Mouse (Mus musculus): ENCODE measurements around the gene Zfp275. TPM values are rescaled to one million over a fixed set of nuclear protein-coding genes. Genes with fewer than 3 reads are reported as not detected.

The Zfp275 gene
- total RNA-seq (2012; rRNA removed) (15.5 and 16.1 TPM in 2 replicates), total RNA-seq (2014; rRNA removed) (19.1 and 19.9 TPM in 2 replicates), polyA plus RNA-seq (2012; ENCODE audit: insufficient read length, low read depth) (15.1 and 17.9 TPM in 2 replicates)

GRCm38 (mm10) chrX:73342483-73342895, at the start of gene Zfp275:
TSS of gene Zfp275 (plus strand) at chrX:73342621.
- Histone ChIP-seq H3K9me3 (replicated peaks; ENCODE audit: low read length) (no peaks in the 10 kb centered on the region), H3K27ac (ENCODE audit: insufficient read depth, low read depth) (peak within 1 kb of the TSS; percentile 94), H3K36me3 (replicated peaks in 1 of 2; ENCODE audit: control insufficient read depth in 1 of 2, insufficient read depth in 1 of 2, low read length in 1 of 2) (peaks cover 0 to 13% of the 10 kb centered on the region in 2 experiments), H3K27me3 (replicated peaks) (no peaks in the 10 kb centered on the region), H3K4me2 (ENCODE audit: insufficient read depth, low read depth, poor library complexity, severe bottlenecking) (peak within 1 kb of the TSS; percentile 87), H3K9ac (ENCODE audit: insufficient read depth, low read depth) (peak within 1 kb of the TSS; percentile 89), H3K4me3 (replicated peaks in 1 of 3; ENCODE audit: low read depth in 2 of 3, low read length in 2 of 3, poor library complexity in 1 of 3) (peak within 1 kb of the TSS; percentile 59 to 97 (median 79)), H3K79me2 (replicated peaks; ENCODE audit: control insufficient read depth, extremely low read depth, insufficient read depth, poor library complexity, severe bottlenecking) (peaks cover 21% of the 10 kb centered on the region), H3K4me1 (ENCODE audit: control insufficient read depth in 1 of 2, insufficient read depth in 2 of 2) (peaks cover 0 to 17% of the 10 kb centered on the region in 2 experiments; a peak in 2 of 4 replicates)
- no peak for TF ChIP-seq SIN3A (IDR thresholded peaks at IDR 0.05; ENCODE audit: low read length)
- TF ChIP-seq JUN (IDR thresholded peaks at IDR 0.05; ENCODE audit: insufficient read depth, low read depth, low read length) = no peak
- TF ChIP-seq EP300 (IDR thresholded peaks at IDR 0.05; ENCODE audit: low read length) = no peak
- TF ChIP-seq RCOR1 (conservative IDR thresholded peaks at IDR 0.05; ENCODE audit: low read depth, low read length) = no peak
- peak; percentile 57; the same call in 1 of the 2 replicates for TF ChIP-seq ELF1 (IDR thresholded peaks at IDR 0.05; ENCODE audit: low read depth, low read length)
- TF ChIP-seq POLR2AphosphoS2 (IDR thresholded peaks at IDR 0.05; ENCODE audit: low read depth, low read length) = no peak
- 0 out of 2 replicates have a peak, but pooled peaks have one; percentile 28 for TF ChIP-seq MEF2A (IDR thresholded peaks at IDR 0.05; ENCODE audit: borderline replicate concordance, low read depth, low read length)
- TF ChIP-seq HCFC1 (IDR thresholded peaks at IDR 0.05; ENCODE audit: low read depth, low read length) = 0 out of 2 replicates have a peak, but pooled peaks have one; percentile 30
- TF ChIP-seq PAX5 (IDR thresholded peaks at IDR 0.05; ENCODE audit: low read length) = no peak
- no peak for TF ChIP-seq RAD21 (IDR thresholded peaks at IDR 0.05; ENCODE audit: low read depth, low read length)
- TF ChIP-seq NRF1 (IDR thresholded peaks at IDR 0.05; ENCODE audit: low read depth, low read length) = no peak
- TF ChIP-seq ZC3H11A (IDR thresholded peaks at IDR 0.05; ENCODE audit: low read depth, low read length) = no peak
- TF ChIP-seq KAT2A (IDR thresholded peaks at IDR 0.05; ENCODE audit: insufficient replicate concordance, low read length) = no peak
- no peak for TF ChIP-seq CTCF (conservative IDR thresholded peaks at IDR 0.05 in 1 of 2, IDR thresholded peaks at IDR 0.05 in 1 of 2; ENCODE audit: low read depth in 2 of 2, low read length in 2 of 2)
- no peak for TF ChIP-seq CHD1 (IDR thresholded peaks at IDR 0.05; ENCODE audit: low read depth, low read length)
- peak; percentile 91 for TF ChIP-seq POLR2A (IDR thresholded peaks at IDR 0.05; ENCODE audit: low read depth, low read length)
- no peak for TF ChIP-seq UBTF (IDR thresholded peaks at IDR 0.05; ENCODE audit: low read depth, low read length)
- TF ChIP-seq ZKSCAN1 (IDR thresholded peaks at IDR 0.05; ENCODE audit: borderline replicate concordance, low read depth, low read length) = no peak
- TF ChIP-seq ETS1 (conservative IDR thresholded peaks at IDR 0.05; ENCODE audit: low read depth, low read length) = no peak
- TF ChIP-seq ZMIZ1 (IDR thresholded peaks at IDR 0.05; ENCODE audit: low read depth, low read length) = peak; percentile 71; the same call in 1 of the 2 replicates
- no peak for TF ChIP-seq USF2 (conservative IDR thresholded peaks at IDR 0.05; ENCODE audit: low read depth, low read length)
- TF ChIP-seq NELFE (IDR thresholded peaks at IDR 0.05; ENCODE audit: low read depth, low read length) = peak; percentile 91
- TF ChIP-seq TCF12 (IDR thresholded peaks at IDR 0.05; ENCODE audit: low read depth, low read length) = peak; percentile 64
- TF ChIP-seq CHD2 (IDR thresholded peaks at IDR 0.05; ENCODE audit: low read length) = no peak
- 0 out of 2 replicates have a peak, but pooled peaks have one; percentile 23 for TF ChIP-seq TBP (conservative IDR thresholded peaks at IDR 0.05; ENCODE audit: low read depth, low read length)
- TF ChIP-seq MAFK (IDR thresholded peaks at IDR 0.05; ENCODE audit: insufficient replicate concordance, low read length) = no peak
- TF ChIP-seq GABPA (IDR thresholded peaks at IDR 0.05; ENCODE audit: insufficient replicate concordance, low read depth, low read length) = no peak
- TF ChIP-seq MAZ (IDR thresholded peaks at IDR 0.05; ENCODE audit: low read depth, low read length) = 0 out of 2 replicates have a peak, but pooled peaks have one; percentile 9
- no peak for TF ChIP-seq ZNF384 (IDR thresholded peaks at IDR 0.05; ENCODE audit: low read depth, low read length)
- no peak for TF ChIP-seq BHLHE40 (IDR thresholded peaks at IDR 0.05; ENCODE audit: low read depth, low read length)
- no peak for TF ChIP-seq MYC (IDR thresholded peaks at IDR 0.05; ENCODE audit: low read depth, low read length)
- TF ChIP-seq SMC3 (IDR thresholded peaks at IDR 0.05; ENCODE audit: low read depth, low read length) = no peak
- no peak for TF ChIP-seq JUND (conservative IDR thresholded peaks at IDR 0.05; ENCODE audit: low read depth, low read length)
- no peak for TF ChIP-seq USF1 (IDR thresholded peaks at IDR 0.05; ENCODE audit: low read depth, low read length)
- TF ChIP-seq MAX (IDR thresholded peaks at IDR 0.05; ENCODE audit: low read length) = no peak
- TF ChIP-seq IRF4 (IDR thresholded peaks at IDR 0.05; ENCODE audit: low read depth, low read length) = no peak
- no peak for TF ChIP-seq E2F4 (IDR thresholded peaks at IDR 0.05; ENCODE audit: insufficient replicate concordance, low read depth, low read length)
- no peak for TF ChIP-seq MXI1 (IDR thresholded peaks at IDR 0.05; ENCODE audit: low read depth, low read length)
- DNase-seq (ENCODE audit: extremely low read depth) = peak; percentile 63
- in situ Hi-C loops (cut with MboI; ENCODE audit: low pct_ligation_motif_present, low pct_unique_long_range_greater_than_20kb, low sequenced_read_pairs) = no loop called here
- dilution Hi-C loops (cut with MboI; ENCODE audit: extremely low pct_ligation_motif_present, extremely low pct_unique_long_range_greater_than_20kb, low sequenced_read_pairs) = no loop called here
